Mouse (Mus musculus): ENCODE results near the gene D130043K22Rik. TPM values are rescaled to one million over a fixed set of nuclear protein-coding genes. Genes with fewer than 3 reads are reported as not detected.

The D130043K22Rik gene
- polyA plus RNA-seq, 1 experiment: not detected

GRCm38 (mm10) chr13:24851989-24852388 lies 7.1 kb downstream of the D130043K22Rik start:
- TF ChIP-seq POLR2A (IDR thresholded peaks at IDR 0.05; ENCODE audit: low read depth, low read length): no peak
- no peak for TF ChIP-seq CTCF (IDR thresholded peaks at IDR 0.05; ENCODE audit: extremely low read depth, insufficient read depth, insufficient read length, insufficient replicate concordance)
- no peak overlapping the region for H3K4me3 ChIP-seq (ENCODE audit: extremely low read depth, insufficient read depth, insufficient read length)
- H3K27ac ChIP-seq (ENCODE audit: insufficient read depth, low read length): no peak overlapping the region
- no peaks in the 10 kb centered on the region for H3K4me1 ChIP-seq (ENCODE audit: control insufficient read depth, insufficient read depth, insufficient read length)
- no peaks in the 10 kb centered on the region for H3K36me3 ChIP-seq (ENCODE audit: control insufficient read depth, insufficient read depth, low read length)
- WGBS: 84% methylated on average over 2 of the region's 2 CpGs
- DNase-seq (ENCODE audit: low read depth in 1 of 2, low spot score in 2 of 2): no peak
- no peaks in the 10 kb centered on the region for H3K27me3 ChIP-seq (ENCODE audit: control insufficient read depth, insufficient read depth, low read length)

- Histone ChIP-seq H3K4me1 (ENCODE audit: control insufficient read depth, insufficient read depth, insufficient read length) (no peaks in the 10 kb centered on the region), H3K27ac (ENCODE audit: insufficient read depth, low read length) (no peak overlapping the region), H3K36me3 (ENCODE audit: control insufficient read depth, insufficient read depth, low read length) (no peaks in the 10 kb centered on the region), H3K4me3 (ENCODE audit: extremely low read depth, insufficient read depth, insufficient read length) (no peak overlapping the region), H3K27me3 (ENCODE audit: control insufficient read depth, insufficient read depth, low read length) (no peaks in the 10 kb centered on the region)
- TF ChIP-seq POLR2A (IDR thresholded peaks at IDR 0.05; ENCODE audit: low read depth, low read length) (no peak), CTCF (IDR thresholded peaks at IDR 0.05; ENCODE audit: extremely low read depth, insufficient read depth, insufficient read length, insufficient replicate concordance) (no peak)
- DNase-seq (ENCODE audit: low read depth in 1 of 2, low spot score in 2 of 2): no peak
- WGBS: 75% methylated on average over 3 of the region's 3 CpGs
Observed at GRCm38 (mm10) chr13:24852570-24852969, 7.6 kb downstream of the D130043K22Rik start.

- TF ChIP-seq POLR2A (IDR thresholded peaks at IDR 0.05; ENCODE audit: low read depth, low read length) (no peak), CTCF (IDR thresholded peaks at IDR 0.05; ENCODE audit: extremely low read depth, insufficient read depth, insufficient read length, insufficient replicate concordance) (no peak)
- H3K4me3 ChIP-seq (ENCODE audit: extremely low read depth, insufficient read depth, insufficient read length): no peak overlapping the region
- no peak for DNase-seq (ENCODE audit: low read depth in 1 of 2, low spot score in 2 of 2)
- H3K27ac ChIP-seq (ENCODE audit: insufficient read depth, low read length): no peak overlapping the region
- no peaks in the 10 kb centered on the region for H3K27me3 ChIP-seq (ENCODE audit: control insufficient read depth, insufficient read depth, low read length)
- H3K36me3 ChIP-seq (ENCODE audit: control insufficient read depth, insufficient read depth, low read length): no peaks in the 10 kb centered on the region
- no peaks in the 10 kb centered on the region for H3K4me1 ChIP-seq (ENCODE audit: control insufficient read depth, insufficient read depth, insufficient read length)
Observed at GRCm38 (mm10) chr13:24859115-24859514, 14.2 kb downstream of the D130043K22Rik start.

- no peak overlapping the region for H3K4me3 ChIP-seq (ENCODE audit: extremely low read depth, insufficient read depth, insufficient read length)
- 75% methylated on average over 12 of the region's 12 CpGs for WGBS
- DNase-seq (ENCODE audit: low read depth in 1 of 2, low spot score in 2 of 2): no peak
- no peaks in the 10 kb centered on the region for H3K27me3 ChIP-seq (ENCODE audit: control insufficient read depth, insufficient read depth, low read length)
- no peak for TF ChIP-seq POLR2A (IDR thresholded peaks at IDR 0.05; ENCODE audit: low read depth, low read length)
- TF ChIP-seq CTCF (IDR thresholded peaks at IDR 0.05; ENCODE audit: extremely low read depth, insufficient read depth, insufficient read length, insufficient replicate concordance): no peak
- no peaks in the 10 kb centered on the region for H3K4me1 ChIP-seq (ENCODE audit: control insufficient read depth, insufficient read depth, insufficient read length)
- H3K36me3 ChIP-seq (ENCODE audit: control insufficient read depth, insufficient read depth, low read length): no peaks in the 10 kb centered on the region
- H3K27ac ChIP-seq (ENCODE audit: insufficient read depth, low read length): no peak overlapping the region
Observed at GRCm38 (mm10) chr13:24861084-24861483, 16.1 kb downstream of the D130043K22Rik start.

GRCm38 (mm10) chr13:24862021-24862420 lies 17.1 kb downstream of the D130043K22Rik start:
- Histone ChIP-seq H3K4me1 (ENCODE audit: control insufficient read depth, insufficient read depth, insufficient read length) (0 out of 2 replicates have a peak, but pooled peaks cover 5% of the 10 kb centered on the region), H3K4me3 (ENCODE audit: extremely low read depth, insufficient read depth, insufficient read length) (no peak overlapping the region), H3K36me3 (ENCODE audit: control insufficient read depth, insufficient read depth, low read length) (no peaks in the 10 kb centered on the region), H3K27ac (ENCODE audit: insufficient read depth, low read length) (no peak overlapping the region), H3K27me3 (ENCODE audit: control insufficient read depth, insufficient read depth, low read length) (no peaks in the 10 kb centered on the region)
- no peak for TF ChIP-seq CTCF (IDR thresholded peaks at IDR 0.05; ENCODE audit: extremely low read depth, insufficient read depth, insufficient read length, insufficient replicate concordance)
- TF ChIP-seq POLR2A (IDR thresholded peaks at IDR 0.05; ENCODE audit: low read depth, low read length): no peak
- WGBS: 83% methylated on average over 7 of the region's 7 CpGs
- DNase-seq (ENCODE audit: low read depth in 1 of 2, low spot score in 2 of 2): no peak

- peak; percentile 17 to 50 for DNase-seq (ENCODE audit: low read depth in 1 of 2, low spot score in 2 of 2)
- Histone ChIP-seq H3K27ac (ENCODE audit: insufficient read depth, low read length) (no peak overlapping the region), H3K4me3 (ENCODE audit: extremely low read depth, insufficient read depth, insufficient read length) (no peak overlapping the region), H3K4me1 (ENCODE audit: control insufficient read depth, insufficient read depth, insufficient read length) (0 out of 2 replicates have a peak, but pooled peaks cover 5% of the 10 kb centered on the region), H3K36me3 (ENCODE audit: control insufficient read depth, insufficient read depth, low read length) (no peaks in the 10 kb centered on the region), H3K27me3 (ENCODE audit: control insufficient read depth, insufficient read depth, low read length) (no peaks in the 10 kb centered on the region)
- 68% methylated on average over 7 of the region's 7 CpGs for WGBS
- TF ChIP-seq POLR2A (IDR thresholded peaks at IDR 0.05; ENCODE audit: low read depth, low read length) (no peak), CTCF (IDR thresholded peaks at IDR 0.05; ENCODE audit: extremely low read depth, insufficient read depth, insufficient read length, insufficient replicate concordance) (peak; percentile 45; the same call in 1 of the 2 replicates)
Observed at GRCm38 (mm10) chr13:24862520-24862919, 17.6 kb downstream of the D130043K22Rik start.

- Histone ChIP-seq H3K36me3 (ENCODE audit: control insufficient read depth, insufficient read depth, low read length) (no peaks in the 10 kb centered on the region), H3K4me1 (ENCODE audit: control insufficient read depth, insufficient read depth, insufficient read length) (0 out of 2 replicates have a peak, but pooled peaks cover 5% of the 10 kb centered on the region), H3K4me3 (ENCODE audit: extremely low read depth, insufficient read depth, insufficient read length) (no peak overlapping the region), H3K27me3 (ENCODE audit: control insufficient read depth, insufficient read depth, low read length) (no peaks in the 10 kb centered on the region), H3K27ac (ENCODE audit: insufficient read depth, low read length) (no peak overlapping the region)
- no peak for TF ChIP-seq CTCF (IDR thresholded peaks at IDR 0.05; ENCODE audit: extremely low read depth, insufficient read depth, insufficient read length, insufficient replicate concordance)
- TF ChIP-seq POLR2A (IDR thresholded peaks at IDR 0.05; ENCODE audit: low read depth, low read length): no peak
- DNase-seq (ENCODE audit: low read depth in 1 of 2, low spot score in 2 of 2): no peak
- WGBS: 62% methylated on average over 9 of the region's 9 CpGs
Observed at GRCm38 (mm10) chr13:24866430-24867402, 21.8 kb downstream of the D130043K22Rik start.

All from spleen, adult 2 months (tissue).